Mouse (Mus musculus): ENCODE data around the gene Etl4. TPM values are rescaled to one million over a fixed set of nuclear protein-coding genes. Genes with fewer than 3 reads are reported as not detected.

The Etl4 gene
- polyA plus RNA-seq, 1 experiment from 2014 or later = 32.2 TPM

GRCm38 (mm10) chr2:20563036-20563435 is 653.5 kb downstream of the Etl4 start:
- no peak overlapping the region for H3K27ac ChIP-seq
- no peak for ATAC-seq (ENCODE audit: insufficient read depth, low FRiP score, low read depth)

GRCm38 (mm10) chr2:20568456-20568855 is 658.9 kb downstream of the Etl4 start:
- Histone ChIP-seq H3K9me3 (no peaks in the 10 kb centered on the region), H3K27me3 (replicated peaks) (no peaks in the 10 kb centered on the region), H3K9ac (no peak overlapping the region), H3K36me3 (no peaks in the 10 kb centered on the region), H3K27ac (no peak overlapping the region), H3K4me1 (0 out of 2 replicates have a peak, but pooled peaks cover under 1% of the 10 kb centered on the region), H3K4me3 (replicated peaks) (no peak overlapping the region), H3K4me2 (no peak overlapping the region)
- no peak for ATAC-seq (ENCODE audit: insufficient read depth, low FRiP score, low read depth)
- 83% methylated on average over 1 of the region's 1 CpGs for WGBS

More at GRCm38 (mm10) chr2:20563036-20563435, 653.5 kb downstream of the Etl4 start:
- H3K4me3 ChIP-seq (replicated peaks) = no peak overlapping the region
- no peaks in the 10 kb centered on the region for H3K27me3 ChIP-seq (replicated peaks)
- H3K9ac ChIP-seq = no peak overlapping the region
- H3K4me2 ChIP-seq = no peak overlapping the region
- no peaks in the 10 kb centered on the region for H3K36me3 ChIP-seq
- WGBS = 44% methylated on average over 6 of the region's 6 CpGs
- H3K4me1 ChIP-seq = no peaks in the 10 kb centered on the region
- H3K9me3 ChIP-seq = no peaks in the 10 kb centered on the region

DNA sequence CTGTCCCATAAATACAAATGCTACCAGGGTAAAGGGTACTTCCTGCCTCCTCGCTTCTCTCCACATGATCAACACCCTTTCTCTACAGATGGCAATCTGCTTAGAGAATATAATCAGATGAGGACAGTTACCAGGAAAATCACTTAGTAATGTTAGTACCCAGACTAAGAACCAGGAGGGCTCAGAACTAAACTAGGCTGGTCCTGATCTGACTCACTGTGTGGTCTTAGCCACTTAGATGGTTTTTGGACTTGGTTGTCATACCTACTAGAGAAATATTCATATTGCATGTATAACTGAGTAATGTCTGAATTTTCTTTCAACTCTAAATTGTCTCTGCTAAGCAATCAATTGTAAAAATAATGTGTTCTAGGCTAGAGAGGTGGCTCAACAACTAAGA is 662.4 kb downstream of the Etl4 start:
- Histone ChIP-seq H3K36me3 (no peaks in the 10 kb centered on the region), H3K4me1 (0 out of 2 replicates have a peak, but pooled peaks cover 3% of the 10 kb centered on the region), H3K4me2 (no peak overlapping the region), H3K27ac (no peak overlapping the region), H3K27me3 (replicated peaks) (no peaks in the 10 kb centered on the region), H3K4me3 (replicated peaks) (no peak overlapping the region), H3K9me3 (no peaks in the 10 kb centered on the region), H3K9ac (no peak overlapping the region)
- 70% methylated on average over 1 of the region's 1 CpGs for WGBS
- no peak for ATAC-seq (ENCODE audit: insufficient read depth, low FRiP score, low read depth)

DNA sequence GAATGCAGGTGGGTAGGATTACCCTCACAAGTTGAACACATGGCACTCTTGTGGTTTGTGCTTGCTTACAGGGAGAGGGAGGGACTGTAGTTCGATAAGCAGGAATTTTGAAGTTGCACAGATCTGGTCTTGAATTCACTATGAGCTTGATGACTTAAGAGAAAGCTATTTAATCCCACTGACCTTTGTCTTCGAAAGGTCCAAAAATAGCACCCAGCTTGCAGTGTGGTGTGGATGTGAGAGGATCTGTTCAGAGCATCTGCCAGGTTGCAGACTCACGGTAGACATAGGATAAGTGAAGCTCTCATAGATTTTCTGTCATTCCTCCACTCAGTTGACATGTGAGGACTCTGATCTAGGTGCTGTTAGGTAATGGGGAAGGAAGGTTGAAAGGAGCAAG is 670.8 kb downstream of the Etl4 start:
- Histone ChIP-seq H3K27me3 (replicated peaks) (no peaks in the 10 kb centered on the region), H3K4me1 (0 out of 2 replicates have a peak, but pooled peaks cover 2% of the 10 kb centered on the region), H3K9ac (no peak overlapping the region), H3K4me2 (no peak overlapping the region), H3K36me3 (no peaks in the 10 kb centered on the region), H3K9me3 (no peaks in the 10 kb centered on the region), H3K4me3 (replicated peaks) (no peak overlapping the region), H3K27ac (no peak overlapping the region)
- ATAC-seq (ENCODE audit: insufficient read depth, low FRiP score, low read depth) = no peak
- WGBS = 69% methylated on average over 3 of the region's 3 CpGs

- no peak for ATAC-seq (ENCODE audit: insufficient read depth, low FRiP score, low read depth)
- Histone ChIP-seq H3K36me3 (no peaks in the 10 kb centered on the region), H3K4me2 (no peak overlapping the region), H3K27ac (no peak overlapping the region), H3K9ac (no peak overlapping the region), H3K4me3 (replicated peaks) (no peak overlapping the region), H3K27me3 (replicated peaks) (no peaks in the 10 kb centered on the region), H3K4me1 (0 out of 2 replicates have a peak, but pooled peaks cover 2% of the 10 kb centered on the region), H3K9me3 (no peaks in the 10 kb centered on the region)
These were observed 673.5 kb downstream of the Etl4 start for GRCm38 (mm10) chr2:20583032-20583431.

- H3K36me3 ChIP-seq = no peaks in the 10 kb centered on the region
- H3K27ac ChIP-seq = no peak overlapping the region
- no peaks in the 10 kb centered on the region for H3K27me3 ChIP-seq (replicated peaks)
- H3K4me3 ChIP-seq (replicated peaks) = no peak overlapping the region
- H3K4me2 ChIP-seq = no peak overlapping the region
- no peak for ATAC-seq (ENCODE audit: insufficient read depth, low FRiP score, low read depth)
- WGBS = 85% methylated on average over 6 of the region's 6 CpGs
- no peaks in the 10 kb centered on the region for H3K9me3 ChIP-seq
- H3K9ac ChIP-seq = no peak overlapping the region
- 0 out of 2 replicates have a peak, but pooled peaks cover 2% of the 10 kb centered on the region for H3K4me1 ChIP-seq
These were observed 674.1 kb downstream of the Etl4 start for GRCm38 (mm10) chr2:20583562-20584153.

- Histone ChIP-seq H3K4me1 (no peaks in the 10 kb centered on the region), H3K9me3 (no peaks in the 10 kb centered on the region), H3K27me3 (replicated peaks) (no peaks in the 10 kb centered on the region), H3K4me2 (no peak overlapping the region), H3K9ac (no peak overlapping the region), H3K4me3 (replicated peaks) (no peak overlapping the region), H3K36me3 (no peaks in the 10 kb centered on the region), H3K27ac (no peak overlapping the region)
- no peak for ATAC-seq (ENCODE audit: insufficient read depth, low FRiP score, low read depth)
- 100% methylated on average over 2 of the region's 2 CpGs for WGBS
These were observed 678.3 kb downstream of the Etl4 start for GRCm38 (mm10) chr2:20587913-20588312.

- H3K4me1 ChIP-seq = no peaks in the 10 kb centered on the region
- H3K4me2 ChIP-seq = no peak overlapping the region
- no peak for ATAC-seq (ENCODE audit: insufficient read depth, low FRiP score, low read depth)
- no peak overlapping the region for H3K4me3 ChIP-seq (replicated peaks)
- no peak overlapping the region for H3K27ac ChIP-seq
- H3K9ac ChIP-seq = no peak overlapping the region
- H3K36me3 ChIP-seq = no peaks in the 10 kb centered on the region
- H3K27me3 ChIP-seq (replicated peaks) = no peaks in the 10 kb centered on the region
- no peaks in the 10 kb centered on the region for H3K9me3 ChIP-seq
These were observed 679.1 kb downstream of the Etl4 start for GRCm38 (mm10) chr2:20588631-20589030.

DNA sequence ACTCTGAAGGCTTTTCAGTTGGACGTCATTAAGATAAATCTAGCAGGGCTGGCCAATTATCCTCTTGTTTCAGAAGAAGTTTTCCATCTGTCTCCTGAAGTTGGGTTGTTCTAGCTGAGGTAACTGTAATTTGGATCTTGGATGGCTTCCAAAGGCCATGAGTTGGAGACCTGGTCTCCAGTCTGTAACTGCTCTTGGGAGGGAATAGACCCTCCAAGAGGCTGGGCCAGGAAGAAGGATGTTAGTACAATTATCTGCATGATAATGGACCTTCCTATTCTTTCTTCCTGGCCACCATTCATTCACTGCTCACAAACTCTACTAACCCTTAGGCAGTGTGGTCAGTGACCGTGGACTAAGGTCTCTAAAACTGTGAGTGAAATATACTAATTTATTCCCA is 684.5 kb downstream of the Etl4 start:
- no peaks in the 10 kb centered on the region for H3K27me3 ChIP-seq (replicated peaks)
- H3K4me1 ChIP-seq = 0 out of 2 replicates have a peak, but pooled peaks cover 4% of the 10 kb centered on the region
- no peak overlapping the region for H3K9ac ChIP-seq
- 58% methylated on average over 2 of the region's 2 CpGs for WGBS
- H3K9me3 ChIP-seq = no peaks in the 10 kb centered on the region
- no peak overlapping the region for H3K4me2 ChIP-seq
- H3K36me3 ChIP-seq = no peaks in the 10 kb centered on the region
- no peak overlapping the region for H3K27ac ChIP-seq
- H3K4me3 ChIP-seq (replicated peaks) = no peak overlapping the region
- no peak for ATAC-seq (ENCODE audit: insufficient read depth, low FRiP score, low read depth)

DNA sequence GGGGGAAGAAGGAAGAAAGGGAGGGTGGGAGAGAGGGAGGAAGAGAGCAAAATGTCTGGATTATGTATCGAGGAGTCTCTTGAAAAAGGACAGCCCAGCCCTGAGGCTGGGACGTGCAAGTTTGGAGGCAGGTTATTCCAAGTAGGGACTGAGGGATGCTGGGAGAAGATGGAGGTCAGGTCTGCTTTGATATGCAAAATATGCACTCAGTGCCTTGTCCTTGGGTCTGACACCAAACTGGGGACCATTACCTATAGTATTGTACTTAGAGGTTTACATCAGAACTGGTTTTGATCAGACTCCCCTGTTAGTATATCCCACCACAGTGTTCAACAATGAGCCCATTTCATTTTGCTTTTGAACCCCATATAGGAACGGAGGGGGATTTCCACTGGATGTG is 685.4 kb downstream of the Etl4 start:
- 66% methylated on average over 3 of the region's 3 CpGs for WGBS
- Histone ChIP-seq H3K4me1 (0 out of 2 replicates have a peak, but pooled peaks cover 4% of the 10 kb centered on the region), H3K9ac (no peak overlapping the region), H3K4me2 (no peak overlapping the region), H3K4me3 (replicated peaks) (no peak overlapping the region), H3K36me3 (no peaks in the 10 kb centered on the region), H3K9me3 (no peaks in the 10 kb centered on the region), H3K27me3 (replicated peaks) (no peaks in the 10 kb centered on the region), H3K27ac (no peak overlapping the region)
- no peak for ATAC-seq (ENCODE audit: insufficient read depth, low FRiP score, low read depth)

- H3K4me2 ChIP-seq = no peak overlapping the region
- no peak overlapping the region for H3K9ac ChIP-seq
- no peak for ATAC-seq (ENCODE audit: insufficient read depth, low FRiP score, low read depth)
- H3K4me3 ChIP-seq (replicated peaks) = no peak overlapping the region
- no peaks in the 10 kb centered on the region for H3K36me3 ChIP-seq
- peak overlapping the region; percentile 60; the same call in 1 of the 2 replicates for H3K27ac ChIP-seq
- peaks cover 4% of the 10 kb centered on the region; the same call in 1 of the 2 replicates for H3K4me1 ChIP-seq
- no peaks in the 10 kb centered on the region for H3K9me3 ChIP-seq
- 94% methylated on average over 3 of the region's 3 CpGs for WGBS
- no peaks in the 10 kb centered on the region for H3K27me3 ChIP-seq (replicated peaks)
These were observed 687.0 kb downstream of the Etl4 start for GRCm38 (mm10) chr2:20596558-20596957.

DNA sequence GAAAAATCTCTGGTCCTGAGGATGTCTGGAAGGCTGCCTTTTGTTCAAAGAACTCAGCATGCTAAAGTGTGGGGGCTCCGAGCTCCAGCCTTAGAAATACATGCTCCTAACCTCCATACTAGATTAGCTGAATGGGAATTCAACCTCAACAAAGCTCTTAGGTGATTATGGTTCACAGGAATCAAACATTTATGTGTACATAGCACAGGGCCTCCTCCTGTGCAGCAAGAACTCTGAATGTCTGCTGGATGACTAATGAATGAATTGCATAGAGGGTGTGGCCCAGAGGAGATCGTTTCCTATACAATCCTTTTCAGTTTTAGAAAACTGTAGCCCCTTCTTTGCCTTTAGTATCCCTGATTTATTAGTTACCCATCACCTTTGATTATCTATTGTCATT is 687.6 kb downstream of the Etl4 start:
- Histone ChIP-seq H3K9ac (no peak overlapping the region), H3K4me2 (no peak overlapping the region), H3K27ac (peak overlapping the region; percentile 60; the same call in 1 of the 2 replicates), H3K4me1 (peaks cover 4% of the 10 kb centered on the region; the same call in 1 of the 2 replicates), H3K36me3 (no peaks in the 10 kb centered on the region), H3K9me3 (no peaks in the 10 kb centered on the region), H3K27me3 (replicated peaks) (no peaks in the 10 kb centered on the region), H3K4me3 (replicated peaks) (no peak overlapping the region)
- 39% methylated on average over 2 of the region's 2 CpGs for WGBS
- ATAC-seq (ENCODE audit: insufficient read depth, low FRiP score, low read depth) = peak; percentile 84

- Histone ChIP-seq H3K36me3 (no peaks in the 10 kb centered on the region), H3K4me3 (replicated peaks) (no peak overlapping the region), H3K27ac (no peak overlapping the region), H3K9ac (no peak overlapping the region), H3K27me3 (replicated peaks) (no peaks in the 10 kb centered on the region), H3K4me1 (peaks cover 4% of the 10 kb centered on the region; the same call in 1 of the 2 replicates), H3K4me2 (no peak overlapping the region), H3K9me3 (no peaks in the 10 kb centered on the region)
- 85% methylated on average over 2 of the region's 2 CpGs for WGBS
- ATAC-seq (ENCODE audit: insufficient read depth, low FRiP score, low read depth) = no peak
These were observed 693.1 kb downstream of the Etl4 start for GRCm38 (mm10) chr2:20602656-20603055.
